19 mouse cellular contexts compared by ENCODE assay signal in genomic region chr10:58452185-58452584, GRCm38 (mm10). TPM values are rescaled to one million over a fixed set of nuclear protein-coding genes. Genes with fewer than 3 reads are reported as not detected.
A peak's percentile ranks its signal among the peaks of the same experiment; 100 is the strongest.
DNase-seq lines count a peak whose midpoint lies in the region; ATAC-seq and TF ChIP-seq lines count a peak whose summit lies in the region.
"Had no signal": no experiment of that assay in that cellular context is flagged by ENCODE, and none has a peak within 500 bp of the region (broad histone marks: within the 10 kb centered on the region; RNA-seq: fewer than 3 reads in every experiment).

No protein-coding gene starts in this region.

- TF ChIP-seq CTCF in gastrocnemius, adult 2 months (IDR thresholded peaks at IDR 0.05): no peak

- peak overlapping the region; percentile 84 for H3K27ac ChIP-seq in liver, embryonic 15.5 days (replicated peaks)
- no peak overlapping the region for H3K27ac ChIP-seq in midbrain, embryonic 16.5 days (ENCODE audit: low read length)
- no peak overlapping the region for H3K27ac ChIP-seq in gastrocnemius, adult 2 months
- no peak overlapping the region for H3K27ac ChIP-seq in forebrain, embryonic 13.5 days
- H3K27ac ChIP-seq: forebrain, embryonic 12.5 days; hindbrain, embryonic 15.5 days; left cerebral cortex, adult 2 months; lung, embryonic 15.5 days had no signal

- peak overlapping the region; percentile 46 for H3K4me2 ChIP-seq in liver, embryonic 15.5 days
- no peak overlapping the region for H3K4me2 ChIP-seq in midbrain, embryonic 16.5 days (ENCODE audit: low read length)
- H3K4me2 ChIP-seq in forebrain, embryonic 13.5 days: no peak overlapping the region
- H3K4me2 ChIP-seq: forebrain, embryonic 12.5 days; heart, embryonic 12.5 days; hindbrain, embryonic 15.5 days; lung, embryonic 15.5 days had no signal

- intact Hi-C loops in gastrocnemius, adult 2 months (cut with DNase I): no loop called here

- no peak overlapping the region for H3K9ac ChIP-seq in liver, embryonic 15.5 days
- no peak overlapping the region for H3K9ac ChIP-seq in midbrain, embryonic 16.5 days (ENCODE audit: low read depth, low read length)
- no peak overlapping the region for H3K9ac ChIP-seq in forebrain, embryonic 13.5 days
- H3K9ac ChIP-seq: forebrain, embryonic 12.5 days; heart, embryonic 12.5 days; hindbrain, embryonic 15.5 days; lung, embryonic 15.5 days had no signal

- peaks cover 41% of the 10 kb centered on the region for H3K4me1 ChIP-seq in erythroblast, embryonic 14.5 days (ENCODE audit: control insufficient read depth)
- peaks cover 30% of the 10 kb centered on the region for H3K4me1 ChIP-seq in liver, embryonic 15.5 days (replicated peaks)
- peaks cover 5% of the 10 kb centered on the region for H3K4me1 ChIP-seq in midbrain, embryonic 16.5 days (ENCODE audit: control insufficient read depth, insufficient read depth, low read length)
- H3K4me1 ChIP-seq in forebrain, embryonic 13.5 days: peaks cover 6% of the 10 kb centered on the region

- H3K36me3 ChIP-seq in erythroblast, embryonic 14.5 days (ENCODE audit: control insufficient read depth): peaks cover 71% of the 10 kb centered on the region
- peaks cover 41% of the 10 kb centered on the region for H3K36me3 ChIP-seq in liver, embryonic 15.5 days (replicated peaks)
- peaks cover 4% of the 10 kb centered on the region; the same call in 1 of the 2 replicates for H3K36me3 ChIP-seq in midbrain, embryonic 16.5 days (ENCODE audit: control insufficient read depth, insufficient read depth, low read length)
- peaks cover 28% of the 10 kb centered on the region for H3K36me3 ChIP-seq in forebrain, embryonic 13.5 days (ENCODE audit: poor library complexity, severe bottlenecking)

- no peaks in the 10 kb centered on the region for H3K9me3 ChIP-seq in erythroblast, embryonic 14.5 days (ENCODE audit: control insufficient read depth, low read length)
- H3K9me3 ChIP-seq in liver, embryonic 15.5 days (replicated peaks): no peaks in the 10 kb centered on the region
- H3K9me3 ChIP-seq in midbrain, embryonic 16.5 days (replicated peaks; ENCODE audit: control insufficient read depth, low read length, poor library complexity, severe bottlenecking): no peaks in the 10 kb centered on the region
- no peaks in the 10 kb centered on the region for H3K9me3 ChIP-seq in forebrain, embryonic 13.5 days (replicated peaks)
- H3K9me3 ChIP-seq: forebrain, embryonic 12.5 days; heart, embryonic 12.5 days; hindbrain, embryonic 15.5 days; lung, embryonic 15.5 days had no signal

- peak; percentile 88 for ATAC-seq in liver, embryonic 15.5 days (ENCODE audit: insufficient read depth)
- ATAC-seq in midbrain, embryonic 16.5 days: no peak
- no peak for ATAC-seq in forebrain, embryonic 13.5 days
- ATAC-seq: intestine, postnatal 0 days had no signal

- H3K4me3 ChIP-seq in erythroblast, embryonic 14.5 days (replicated peaks): peak overlapping the region; percentile 25
- 0 out of 2 replicates have a peak overlapping the region, but pooled peaks have one; percentile 8 for H3K4me3 ChIP-seq in liver, embryonic 15.5 days (replicated peaks)
- no peak overlapping the region for H3K4me3 ChIP-seq in midbrain, embryonic 16.5 days (ENCODE audit: low read depth, low read length)
- no peak overlapping the region for H3K4me3 ChIP-seq in gastrocnemius, adult 2 months
- no peak overlapping the region for H3K4me3 ChIP-seq in forebrain, embryonic 13.5 days
- H3K4me3 ChIP-seq: forebrain, embryonic 12.5 days; heart, embryonic 12.5 days; hindbrain, embryonic 15.5 days; left cerebral cortex, adult 2 months; lung, embryonic 15.5 days had no signal

- peak; percentile 2 to 9 for DNase-seq in spleen, postnatal 36 days (ENCODE audit: low spot score in 2 of 2)
- no peak for DNase-seq in spleen, postnatal 4 days (ENCODE audit: low spot score in 2 of 2)
- DNase-seq in left cerebral cortex, adult 18-20 months (ENCODE audit: low spot score in 2 of 2): no peak
- no peak for DNase-seq in gastrocnemius, adult 2 months
- DNase-seq: adrenal gland, adult 2 months; cerebellum, adult 2 months; gastrocnemius, postnatal 25 days; kidney, postnatal 10 days; spleen, adult 18-20 months had no signal

- WGBS in liver, embryonic 15.5 days (ENCODE audit: insufficient replicate concordance): 13% methylated on average over 1 of the region's 1 CpGs
- 85% methylated on average over 1 of the region's 1 CpGs for WGBS in midbrain, embryonic 16.5 days
- 86% methylated on average over 1 of the region's 1 CpGs for WGBS in forebrain, embryonic 13.5 days

- no peaks in the 10 kb centered on the region for H3K27me3 ChIP-seq in erythroblast, embryonic 14.5 days (ENCODE audit: control insufficient read depth)
- no peaks in the 10 kb centered on the region for H3K27me3 ChIP-seq in liver, embryonic 15.5 days
- H3K27me3 ChIP-seq in midbrain, embryonic 16.5 days (ENCODE audit: control insufficient read depth, insufficient read depth, low read depth, low read length): no peaks in the 10 kb centered on the region
- no peaks in the 10 kb centered on the region for H3K27me3 ChIP-seq in forebrain, embryonic 13.5 days
- H3K27me3 ChIP-seq: forebrain, embryonic 12.5 days; heart, embryonic 12.5 days; hindbrain, embryonic 15.5 days; lung, embryonic 15.5 days had no signal

RNA-seq across cellular contexts. Expression of gene Ranbp2, which starts 5.5 kb away (rescaled TPM):
- polyA plus RNA-seq in erythroblast, embryonic 14.5 days (2012): 0.23 and 0.29 TPM in 2 replicates
- polyA plus RNA-seq in liver, embryonic 15.5 days (2015; fragmentation: Nextera tagmentation; extraction: Ambion mirVana): 18.9 and 19.2 TPM in 2 replicates
- polyA plus RNA-seq in midbrain, embryonic 16.5 days (2015; fragmentation: Nextera tagmentation; extraction: Ambion mirVana): 14.2 and 18.6 TPM in 2 replicates
- total RNA-seq in left cerebral cortex, adult 18-20 months (2021): 10 to 100 TPM; 85.6 to 98.6 TPM
- total RNA-seq in gastrocnemius, adult 2 months (2021): 10 to 100 TPM; 48.5 to 48.9 TPM
- polyA plus RNA-seq in forebrain, embryonic 13.5 days (2015; fragmentation: Nextera tagmentation; extraction: Ambion mirVana): 20.2 and 23.3 TPM in 2 replicates

RNA-seq across cellular contexts. Expression of gene Ccdc138, which starts 45.6 kb away (rescaled TPM):
- 0.07 and 0.20 TPM in 2 replicates for polyA plus RNA-seq in erythroblast, embryonic 14.5 days (2012)
- 2.4 and 2.5 TPM in 2 replicates for polyA plus RNA-seq in liver, embryonic 15.5 days (2015; fragmentation: Nextera tagmentation; extraction: Ambion mirVana)
- 10.1 and 11.0 TPM in 2 replicates for polyA plus RNA-seq in midbrain, embryonic 16.5 days (2015; fragmentation: Nextera tagmentation; extraction: Ambion mirVana)
- 1 to 10 TPM; 3.9 TPM for total RNA-seq in left cerebral cortex, adult 18-20 months (2021)
- total RNA-seq in gastrocnemius, adult 2 months (2021): under 1 TPM; 0.18 to 0.20 TPM
- 13.7 and 15.3 TPM in 2 replicates for polyA plus RNA-seq in forebrain, embryonic 13.5 days (2015; fragmentation: Nextera tagmentation; extraction: Ambion mirVana)

Comparison
In these comparisons a context has a peak if more than half of its experiments do, and no peak if none do; other contexts are left out.
1. DNase-seq: peak in spleen, postnatal 36 days (2 of 2); none in spleen, postnatal 4 days (0 of 2), left cerebral cortex, adult 18-20 months (0 of 2) and gastrocnemius, adult 2 months (single experiment).
2. H3K4me3 ChIP-seq: peak in erythroblast, embryonic 14.5 days (single experiment) and liver, embryonic 15.5 days (single experiment); none in midbrain, embryonic 16.5 days (single experiment), gastrocnemius, adult 2 months (single experiment) and forebrain, embryonic 13.5 days (single experiment).
3. RNA of gene Ranbp2, which starts 5.5 kb away (polyA plus RNA-seq): 20.2 to 23.3 TPM in forebrain, embryonic 13.5 days, 18.9 to 19.2 TPM in liver, embryonic 15.5 days and 14.2 to 18.6 TPM in midbrain, embryonic 16.5 days; 0.23 to 0.29 TPM in erythroblast, embryonic 14.5 days; every median in the first group is over 10 times any median in the second.